Mouse (Mus musculus): ENCODE measurements around the gene Gm21103. TPM values are rescaled to one million over a fixed set of nuclear protein-coding genes. Genes with fewer than 3 reads are reported as not detected.
"Not testable (repeated sequence)": the region's sequence is repeated elsewhere in the genome, so short reads cannot be mapped to it uniquely, and the experiment has no call there.

Gene Gm21103
- total RNA-seq (2021): not detected
- long read RNA-seq, experiment 1: 0 reads
- long read RNA-seq, experiment 2: 0 reads

GRCm38 (mm10) chr14:6304743-6305142 lies at the start of gene Gm21103:
Gm21103 (minus strand) TSS chr14:6304843.
- DNase-seq; intact Hi-C loops (cut with DNase I): not testable (repeated sequence)

DNA sequence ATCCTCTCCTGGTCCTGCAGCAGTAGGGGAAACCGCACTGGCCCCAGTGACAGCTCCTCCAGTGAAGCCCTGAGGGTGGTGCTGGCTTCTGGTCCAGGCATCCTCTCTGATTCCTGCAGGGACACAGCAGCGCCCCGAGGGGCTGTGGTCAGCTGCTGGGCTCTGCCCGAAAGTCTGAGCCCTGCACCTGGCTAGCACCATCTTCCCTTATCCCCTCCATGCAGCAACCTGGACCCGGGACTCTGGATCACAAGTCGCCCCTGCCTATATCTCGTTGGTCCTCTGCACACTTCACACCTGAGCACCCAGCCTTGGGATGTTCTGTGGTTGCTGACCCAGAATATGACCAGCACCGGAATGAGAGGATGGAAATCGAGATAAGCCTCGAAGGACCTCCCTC lies 38.9 kb upstream of the Gm21103 start, which contains the start of gene Gm3618:
Gene Gm3618 (minus strand): TSS at position 101 of the 400 bp plus-strand sequence.
- intact Hi-C loops (cut with DNase I); DNase-seq: not testable (repeated sequence)

DNA sequence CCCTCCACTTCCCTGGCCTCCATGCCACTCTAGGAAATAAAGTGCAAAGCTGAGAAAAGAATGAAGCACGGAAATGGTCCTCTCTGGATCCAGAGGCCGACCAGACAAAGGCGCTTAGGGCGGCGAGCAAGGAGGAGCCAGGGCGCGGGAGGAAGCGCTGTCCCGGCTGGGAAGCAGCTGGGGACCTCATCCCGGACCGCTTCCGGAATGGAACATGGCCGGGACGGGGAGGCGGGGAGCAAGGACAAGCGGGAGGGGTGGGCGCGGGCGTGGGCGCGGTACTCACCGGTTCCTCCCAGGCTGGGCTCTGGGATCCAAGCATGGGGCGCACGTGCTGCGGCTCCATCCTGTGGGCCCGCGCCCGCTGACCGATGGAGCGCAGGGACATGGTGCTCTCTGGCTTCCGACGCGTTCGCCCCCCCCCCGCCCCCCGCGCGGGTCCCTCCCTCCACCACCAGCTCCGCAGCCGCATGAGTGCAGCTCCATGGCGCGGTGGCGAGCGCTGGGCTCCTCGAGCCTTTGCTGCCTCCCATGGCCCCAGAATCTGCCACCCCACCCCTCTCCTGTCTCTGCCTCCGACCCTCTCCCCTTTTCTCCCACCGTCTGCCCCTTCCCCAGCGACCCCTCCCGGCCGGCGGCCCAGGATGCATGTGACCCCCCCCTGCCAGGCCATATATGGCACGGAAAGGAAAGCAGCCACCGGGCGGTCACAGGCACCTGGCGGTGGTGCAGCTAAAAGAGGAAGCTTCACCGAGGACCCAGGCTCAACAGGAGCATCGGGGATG lies 17.5 kb downstream of the Gm21103 start, which contains the start of gene Gm3411:
Gene Gm3411 (minus strand): TSS at position 320 of the 785 bp plus-strand sequence.
- DNase-seq: peak; percentile 24 to 49
- intact Hi-C loops (cut with DNase I): not testable (repeated sequence)

Other genes with a start within 250 kb of the Gm21103 start
- not detected for gene Gm6337, start 246.6 kb downstream of the Gm21103 start, total RNA-seq (2021)
- not detected for gene Gm8206, start 210.9 kb downstream of the Gm21103 start, total RNA-seq (2021)
- under 1 TPM in 1 of 2 experiments, not detected in 1; 0.15 TPM for gene Gm3468, start 196.2 kb downstream of the Gm21103 start, total RNA-seq (2021)
- gene Gm3476, start 179.0 kb downstream of the Gm21103 start, total RNA-seq (2021): not detected
- gene Gm21560, start 85.6 kb downstream of the Gm21103 start, total RNA-seq (2021): not detected
- gene Gm3411, start 17.6 kb downstream of the Gm21103 start, total RNA-seq (2021): not detected
- gene Gm3618, start 38.8 kb upstream of the Gm21103 start, total RNA-seq (2021): not detected
- not detected for gene Gm16440, start 85.5 kb upstream of the Gm21103 start, total RNA-seq (2021)
- gene Gm3591, start 107.6 kb upstream of the Gm21103 start, total RNA-seq (2021): not detected
- gene Gm3594, start 139.8 kb upstream of the Gm21103 start, total RNA-seq (2021): not detected
- gene Gm8356, start 232.4 kb upstream of the Gm21103 start, total RNA-seq (2021): not detected